Mouse (Mus musculus): ENCODE results near the gene Hinfp. TPM values are rescaled to one million over a fixed set of nuclear protein-coding genes. Genes with fewer than 3 reads are reported as not detected.
A peak's percentile ranks its signal among the peaks of the same experiment; 100 is the strongest.
"Not testable (repeated sequence)": the region's sequence is repeated elsewhere in the genome, so short reads cannot be mapped to it uniquely, and the experiment has no call there.

Gene Hinfp
- total RNA-seq, 2 experiments from 2014 or later = 18.3 to 22.6 TPM

DNA sequence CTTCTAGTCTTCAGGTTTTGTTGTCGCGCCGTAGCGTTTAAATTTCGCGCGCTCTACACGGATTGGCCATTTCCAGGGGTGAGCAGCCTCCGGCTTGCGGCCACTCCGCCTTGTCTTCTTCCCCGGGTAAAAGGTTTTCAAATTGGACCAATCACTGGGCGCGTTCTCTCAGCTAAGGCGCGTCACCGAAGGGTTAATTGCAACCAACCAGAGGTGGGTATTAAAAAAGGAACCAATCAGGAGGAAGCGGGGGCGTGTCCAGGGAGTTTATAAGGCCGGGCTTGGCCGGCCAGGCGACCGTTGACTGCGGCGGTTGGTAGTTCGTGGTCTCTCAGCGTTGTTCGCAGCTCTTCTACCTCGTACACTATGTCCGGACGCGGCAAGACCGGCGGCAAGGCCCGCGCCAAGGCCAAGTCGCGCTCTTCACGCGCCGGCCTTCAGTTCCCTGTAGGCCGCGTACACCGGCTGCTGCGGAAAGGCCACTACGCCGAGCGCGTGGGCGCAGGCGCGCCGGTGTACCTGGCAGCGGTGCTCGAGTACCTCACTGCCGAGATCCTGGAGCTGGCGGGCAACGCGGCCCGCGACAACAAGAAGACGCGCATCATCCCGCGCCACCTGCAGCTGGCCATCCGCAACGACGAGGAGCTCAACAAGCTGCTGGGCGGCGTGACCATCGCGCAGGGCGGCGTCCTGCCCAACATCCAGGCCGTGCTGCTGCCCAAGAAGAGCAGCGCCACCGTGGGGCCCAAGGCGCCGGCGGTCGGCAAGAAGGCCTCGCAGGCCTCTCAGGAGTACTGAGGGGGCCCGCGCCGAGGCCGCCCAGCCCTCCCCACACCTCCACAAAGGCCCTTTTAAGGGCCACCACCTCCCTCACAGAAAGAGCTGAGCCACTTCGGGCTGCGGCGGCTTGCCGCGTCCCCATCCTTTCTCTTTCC, 29.2 kb upstream of the Hinfp start, which contains the start of gene H2afx:
Gene H2afx (plus strand): TSS at position 299 of the 935 bp plus-strand sequence.
- peak; percentile 96 to 99 for DNase-seq (ENCODE audit: low spot score in 2 of 2)

DNA sequence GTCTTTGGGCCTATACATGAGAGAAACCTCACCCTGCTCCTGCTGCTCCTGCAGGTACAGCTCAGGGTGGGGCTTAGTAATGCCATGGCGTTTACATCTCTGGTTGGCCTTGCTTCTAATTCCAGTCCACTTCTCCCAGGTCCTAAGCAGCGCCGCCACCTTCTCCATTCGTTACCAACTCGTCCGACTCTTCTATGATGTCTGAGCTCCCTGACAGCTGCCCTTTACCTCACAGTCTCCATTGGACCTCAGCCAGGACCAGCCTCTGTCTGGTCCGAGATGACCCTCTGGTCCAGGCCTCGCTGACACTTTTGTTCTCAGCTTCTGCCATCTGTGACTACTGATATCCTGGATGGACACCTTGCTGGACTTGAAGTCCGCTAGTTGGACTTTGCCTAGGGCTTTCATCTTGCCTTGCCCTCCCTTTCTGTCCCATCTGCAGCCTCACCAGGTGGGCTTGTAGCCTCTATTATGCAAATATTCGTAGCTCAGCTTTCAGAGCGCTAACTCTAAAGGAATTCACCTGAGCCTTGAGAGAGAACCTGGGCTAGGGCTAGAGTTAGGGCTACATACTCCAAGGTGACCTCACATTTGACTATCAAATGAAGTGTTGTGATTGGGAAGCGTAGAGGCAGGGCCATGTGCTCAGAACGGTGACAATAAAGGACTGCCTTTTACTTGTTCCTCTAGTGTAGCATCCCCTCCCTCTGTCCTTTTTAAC, 27.6 kb upstream of the Hinfp start:
- no peak for DNase-seq (ENCODE audit: low spot score in 2 of 2)

DNA sequence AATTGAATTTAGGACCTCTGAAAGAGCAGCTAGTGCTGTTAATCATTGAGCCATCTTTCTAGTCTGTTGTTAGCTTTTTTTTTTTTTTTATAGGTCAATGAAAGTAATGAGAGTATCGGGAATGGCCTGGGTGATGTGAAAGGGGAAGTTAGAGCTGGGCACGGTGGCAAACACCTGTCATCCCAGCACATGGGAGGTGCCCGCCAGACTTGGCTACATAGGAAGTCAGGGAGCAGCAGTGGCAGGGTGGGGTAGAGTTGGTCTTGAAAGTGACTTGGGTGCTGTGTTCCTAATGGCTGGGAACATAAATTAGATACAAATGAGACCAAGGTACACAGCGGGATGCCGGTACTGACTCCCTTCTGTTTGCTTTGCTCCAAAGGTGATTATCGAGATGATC, 25.3 kb upstream of the Hinfp start:
- DNase-seq (ENCODE audit: low spot score in 2 of 2) = no peak

GRCm38 (mm10) chr9:44327926-44328325, 22.5 kb upstream of the Hinfp start:
- no peak for DNase-seq (ENCODE audit: low spot score in 2 of 2)

DNA sequence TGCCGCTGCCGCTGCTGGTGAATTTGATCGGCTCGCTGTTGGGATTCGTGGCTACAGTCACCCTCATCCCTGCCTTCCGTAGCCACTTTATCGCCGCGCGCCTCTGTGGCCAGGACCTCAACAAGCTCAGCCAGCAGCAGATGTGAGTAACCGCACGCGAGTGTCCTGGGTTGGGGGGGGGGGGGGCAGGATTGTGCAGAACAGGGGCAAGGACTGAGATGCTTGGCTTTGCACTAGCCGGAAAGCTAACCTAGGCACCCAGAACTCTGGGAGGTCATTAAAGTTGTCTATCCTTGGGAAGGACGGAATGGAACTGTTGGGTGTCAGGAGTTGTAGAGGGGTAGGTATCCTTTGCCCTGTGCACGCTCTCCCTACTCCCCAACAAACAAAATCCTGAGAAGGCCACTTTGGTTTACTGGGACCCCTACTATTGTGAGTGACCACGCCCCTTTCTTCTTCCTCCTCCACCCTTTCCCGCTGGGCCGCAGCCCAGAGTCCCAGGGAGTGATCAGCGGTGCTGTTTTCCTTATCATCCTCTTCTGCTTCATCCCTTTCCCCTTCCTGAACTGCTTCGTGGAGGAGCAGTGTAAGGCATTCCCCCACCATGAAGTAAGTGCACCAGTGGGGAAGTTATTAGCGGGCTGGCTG, 21.7 kb upstream of the Hinfp start:
- DNase-seq (ENCODE audit: low spot score in 2 of 2) = no peak

- peak; percentile 66 to 69 for DNase-seq (ENCODE audit: low spot score in 2 of 2)
Measured at GRCm38 (mm10) chr9:44326371-44327063, 21.0 kb upstream of the Hinfp start.

- no peak for DNase-seq (ENCODE audit: low spot score in 2 of 2)
Measured at GRCm38 (mm10) chr9:44325768-44326370, 20.4 kb upstream of the Hinfp start, which contains the start of gene Dpagt1. TSS of gene Dpagt1 (plus strand) at chr9:44326019.

DNA sequence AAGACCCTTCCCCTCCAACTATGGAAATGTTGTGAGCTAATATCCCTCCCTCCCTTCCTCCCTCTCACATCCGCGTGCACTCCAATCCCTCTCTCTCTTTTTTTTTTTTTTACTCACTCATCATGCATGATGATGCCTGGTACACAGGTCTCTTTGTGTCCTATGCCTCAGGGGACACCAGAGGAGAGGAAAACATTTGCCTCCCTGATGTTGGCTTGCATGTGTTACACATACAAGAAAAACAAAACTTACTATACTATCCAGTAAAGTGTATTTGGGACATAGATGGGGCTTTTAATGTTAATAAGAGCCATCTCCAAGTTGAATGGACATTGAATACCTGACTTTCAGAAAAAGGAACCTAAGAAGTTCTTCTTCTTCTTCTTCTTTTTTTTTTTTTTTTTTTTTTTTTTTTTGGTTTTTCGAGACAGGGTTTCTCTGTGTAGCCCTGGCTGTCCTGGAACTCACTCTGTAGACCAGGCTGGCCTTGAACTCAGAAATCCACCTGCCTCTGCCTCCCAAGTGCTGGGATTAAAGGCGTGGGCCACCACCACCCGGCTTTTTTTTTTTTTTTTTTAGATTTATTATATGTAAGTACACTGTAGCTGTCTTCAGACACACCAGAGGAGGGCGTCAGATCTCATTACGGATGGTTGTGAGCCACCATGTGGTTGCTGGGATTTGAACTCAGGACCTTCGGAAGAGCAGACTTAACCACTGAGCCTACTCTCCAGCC, 19.7 kb upstream of the Hinfp start:
- DNase-seq (ENCODE audit: low spot score in 2 of 2) = not testable (repeated sequence)

DNA sequence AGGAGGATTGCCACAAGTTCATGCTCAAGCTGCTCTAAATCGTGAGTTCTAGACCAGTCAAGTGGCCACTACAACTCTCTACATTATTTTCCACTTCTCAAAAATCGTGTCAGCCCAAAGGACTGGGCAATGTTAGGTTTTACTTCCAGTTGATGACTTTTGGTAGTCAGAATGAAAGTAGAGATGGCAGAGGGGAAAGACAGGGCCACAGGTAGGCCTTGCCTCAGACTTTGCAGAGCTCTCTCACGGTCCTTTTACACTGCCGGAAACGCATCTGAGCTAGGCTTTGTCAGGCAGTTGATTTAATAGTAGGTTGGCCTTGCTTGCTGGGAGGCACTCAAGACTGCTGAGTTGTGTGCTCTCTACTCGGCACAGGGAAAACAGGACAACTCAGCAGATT, 18.7 kb upstream of the Hinfp start:
- DNase-seq (ENCODE audit: low spot score in 2 of 2) = no peak

DNA sequence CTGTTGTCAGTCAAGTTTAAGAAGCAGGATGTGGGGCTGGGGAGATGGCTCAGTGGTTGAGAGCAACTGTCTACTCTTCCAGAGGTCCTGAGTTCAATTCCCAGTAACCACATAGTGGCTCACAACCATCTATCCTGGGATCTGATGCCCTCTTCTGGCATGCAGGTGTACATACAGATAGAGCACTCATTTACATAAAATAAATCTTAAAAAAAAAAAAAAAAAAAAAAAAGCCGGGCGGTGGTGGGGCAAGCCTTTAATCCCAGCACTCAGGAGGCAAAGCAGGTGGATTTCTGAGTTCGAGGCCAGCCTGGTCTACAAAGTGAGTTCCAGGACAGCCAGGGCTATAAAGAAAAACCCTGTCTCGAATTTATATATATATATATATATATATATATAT, 18.2 kb upstream of the Hinfp start:
- DNase-seq (ENCODE audit: low spot score in 2 of 2) = not testable (repeated sequence)

- no peak for DNase-seq (ENCODE audit: low spot score in 2 of 2)
Measured at GRCm38 (mm10) chr9:44320799-44321133, 15.3 kb upstream of the Hinfp start.

DNA sequence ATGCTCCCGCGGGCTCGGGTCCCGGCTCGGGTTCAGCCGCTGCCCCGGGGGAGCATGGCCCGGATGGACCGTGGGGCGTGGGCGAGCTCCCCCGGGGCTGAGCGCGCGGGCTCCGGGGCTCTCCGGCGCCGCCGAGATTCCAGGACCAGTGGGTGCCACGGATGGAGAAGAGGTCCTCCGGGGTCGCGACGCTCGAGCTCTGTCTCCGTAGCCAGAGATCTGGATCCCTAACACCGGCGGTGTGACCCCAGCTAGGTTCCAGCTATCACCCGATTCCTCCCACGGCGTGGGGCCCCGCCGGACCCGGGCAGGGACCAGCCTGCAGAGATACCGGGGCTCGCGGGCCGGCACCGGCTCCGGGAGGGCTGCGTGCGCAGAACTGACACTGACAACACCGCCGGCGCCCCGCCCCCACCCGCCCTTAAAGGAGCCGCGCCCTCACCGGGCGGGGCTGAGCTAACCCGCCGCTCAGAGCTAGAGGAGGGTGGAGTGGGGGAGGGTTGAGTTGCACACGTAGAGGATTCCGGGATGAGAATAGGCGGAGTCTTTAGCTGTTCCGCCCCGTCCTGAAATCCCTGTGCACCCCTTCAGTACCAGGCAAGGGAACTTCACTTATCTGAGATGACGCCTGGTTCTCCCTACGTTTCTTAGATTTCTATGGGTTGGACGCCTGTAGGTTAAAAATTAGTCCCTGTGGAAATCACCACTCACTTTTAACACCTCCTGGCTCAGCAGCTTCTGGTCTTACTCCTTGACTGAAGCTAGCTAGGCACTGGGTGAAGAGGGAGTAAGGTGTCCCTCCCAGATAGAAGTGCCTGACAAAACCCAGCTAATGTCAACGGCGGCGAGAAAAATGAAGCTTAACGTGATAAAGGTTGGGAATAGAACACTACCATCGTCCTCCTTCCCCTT, 14.7 kb upstream of the Hinfp start, which contains the start of gene C2cd2l:
Gene C2cd2l (minus strand): TSS at position 399 of the 912 bp plus-strand sequence.
- peak; percentile 81 to 85 for DNase-seq (ENCODE audit: low spot score in 2 of 2)

DNA sequence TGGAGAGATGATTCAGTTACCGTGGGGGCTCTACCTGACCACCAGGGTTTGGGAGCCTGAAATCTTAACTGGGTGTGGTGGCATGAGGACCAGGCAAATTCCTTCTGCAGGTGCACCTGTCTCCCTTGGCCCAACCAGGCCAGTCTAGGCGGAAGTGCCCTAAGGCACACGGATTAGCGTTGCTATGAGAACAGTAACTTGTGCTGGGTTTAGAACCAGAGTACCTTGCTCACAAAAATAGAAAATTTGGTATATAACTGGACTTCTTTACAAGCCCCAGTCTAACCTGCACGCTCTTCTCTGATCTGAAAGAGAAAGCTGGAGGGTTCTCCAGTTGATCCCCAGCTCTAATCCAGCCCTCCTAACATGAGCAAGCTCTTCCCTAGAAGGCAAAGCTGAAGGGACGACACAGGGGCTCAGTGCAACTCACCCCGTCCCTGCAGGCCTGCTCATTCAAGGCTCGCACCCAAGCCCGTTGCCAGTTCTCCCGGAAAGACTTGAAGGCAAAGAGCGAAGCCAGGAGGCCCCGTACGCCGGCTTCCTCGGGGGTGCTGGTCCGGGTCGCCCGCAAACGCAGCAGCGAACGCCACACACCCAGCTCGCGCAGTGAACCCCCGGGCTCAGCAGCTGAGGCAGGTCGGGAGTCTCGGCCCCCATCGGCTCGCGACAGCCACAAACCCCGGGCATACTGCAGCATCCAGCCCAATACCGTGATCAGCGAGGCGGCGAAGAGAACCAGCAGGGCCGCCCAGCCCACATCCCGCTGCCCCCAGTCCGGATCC, 13.8 kb upstream of the Hinfp start:
- DNase-seq (ENCODE audit: low spot score in 2 of 2) = peak in 1 of 2 experiments; percentile 57

GRCm38 (mm10) chr9:44318826-44319095, 13.3 kb upstream of the Hinfp start:
- DNase-seq (ENCODE audit: low spot score in 2 of 2) = no peak

- DNase-seq (ENCODE audit: low spot score in 2 of 2) = no peak
Measured at GRCm38 (mm10) chr9:44318076-44318825, 12.8 kb upstream of the Hinfp start.

- no peak for DNase-seq (ENCODE audit: low spot score in 2 of 2)
Measured at GRCm38 (mm10) chr9:44317452-44317851, 12.0 kb upstream of the Hinfp start.

DNA sequence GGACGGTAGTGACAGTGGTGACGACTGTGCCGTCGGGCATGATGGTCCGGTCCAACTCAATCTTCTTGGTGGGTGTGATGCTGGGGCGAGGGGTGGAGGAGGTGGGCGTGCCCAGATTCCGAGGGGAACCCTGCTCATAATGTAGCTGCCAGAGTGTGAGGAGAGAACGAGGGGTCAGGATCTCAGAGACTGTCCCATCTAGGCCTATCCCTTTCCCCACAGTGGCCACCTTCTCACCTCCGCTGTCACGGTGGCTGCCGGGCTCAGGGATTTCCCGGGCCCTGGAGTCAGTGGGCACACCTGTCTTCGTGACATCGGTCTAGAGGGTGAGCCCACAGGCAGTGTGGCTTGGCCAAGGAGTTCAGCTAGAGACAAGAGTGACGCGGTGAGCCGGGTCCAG, 9.4 kb upstream of the Hinfp start:
- DNase-seq (ENCODE audit: low spot score in 2 of 2) = no peak

DNA sequence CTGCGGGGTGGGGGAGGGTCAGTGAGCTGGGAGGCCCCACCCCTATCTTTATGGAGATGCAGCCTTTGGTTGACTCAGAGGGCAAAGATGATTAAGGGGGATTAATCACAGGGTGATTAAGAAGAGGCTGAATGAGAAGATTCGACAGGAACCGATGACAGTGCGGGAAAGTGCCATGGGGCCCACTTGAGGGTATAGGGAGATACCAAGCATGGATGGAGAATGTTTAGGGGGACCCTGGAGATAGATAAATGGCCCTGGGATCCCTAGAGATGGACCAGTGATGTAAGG, 8.7 kb upstream of the Hinfp start:
- DNase-seq (ENCODE audit: low spot score in 2 of 2) = no peak

Data from adrenal gland, adult 18-20 months (tissue).